19 mouse cellular contexts compared by ENCODE assay signal in the genomic region with DNA sequence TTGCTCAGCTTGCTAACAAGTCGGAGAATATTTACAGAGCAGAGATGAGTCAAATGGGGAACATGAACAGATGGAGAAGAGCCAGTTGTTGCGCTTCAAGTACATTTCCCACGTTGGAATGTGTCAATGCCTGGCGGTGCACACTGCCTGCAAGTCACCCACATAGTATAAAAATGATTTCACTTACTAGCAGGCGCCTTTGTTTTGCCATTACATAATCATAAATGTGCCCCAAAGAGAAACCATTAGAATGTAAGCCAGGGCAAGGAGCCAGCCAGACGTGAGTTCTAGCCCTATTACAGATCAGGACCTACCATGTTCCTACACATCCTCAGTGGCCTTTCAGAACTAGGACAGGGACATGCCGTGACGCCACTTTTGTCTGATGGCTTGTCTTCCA. TPM values are rescaled to one million over a fixed set of nuclear protein-coding genes. Genes with fewer than 3 reads are reported as not detected.
DNase-seq lines count a peak whose midpoint lies in the region; ATAC-seq lines count a peak whose summit lies in the region.
"Had no signal": no experiment of that assay in that cellular context is flagged by ENCODE, and none has a peak within 500 bp of the region (broad histone marks: within the 10 kb centered on the region; RNA-seq: fewer than 3 reads in every experiment).

No protein-coding gene starts in this region.

- ATAC-seq in liver, embryonic 12.5 days = no peak
- ATAC-seq in midbrain, embryonic 14.5 days (ENCODE audit: low FRiP score, low TSS enrichment) = no peak
- ATAC-seq: hindbrain, embryonic 16.5 days had no signal

- peak; percentile 74 for DNase-seq in layer of hippocampus, adult 11-12 months (ENCODE audit: low spot score)
- no peak for DNase-seq in layer of hippocampus, postnatal 25 days (ENCODE audit: extremely low spot score in 1 of 2, low spot score in 1 of 2)
- peak; percentile 80 for DNase-seq in right cerebral cortex, adult 2 months (ENCODE audit: low spot score in 2 of 2)
- DNase-seq in right cerebral cortex, postnatal 14 days = no peak
- DNase-seq in layer of hippocampus, postnatal 36 days = peak; percentile 55 to 62
- no peak for DNase-seq in gastrocnemius, adult 18-20 months (ENCODE audit: low spot score)
- DNase-seq in midbrain, embryonic 14.5 days = no peak
- DNase-seq: B cell, adult 2 months; cerebellum, adult 18-20 months; gastrocnemius, postnatal 14 days; kidney, adult 2 months; kidney, postnatal 36 days; lung, embryonic 14.5 days had no signal

- no peaks in the 10 kb centered on the region for H3K4me1 ChIP-seq in liver, embryonic 12.5 days
- peaks cover 7% of the 10 kb centered on the region for H3K4me1 ChIP-seq in midbrain, embryonic 14.5 days (ENCODE audit: control insufficient read depth, insufficient read depth, low read length)
- H3K4me1 ChIP-seq: embryonic facial prominence, embryonic 15.5 days; limb, embryonic 15.5 days had no signal

- H3K9ac ChIP-seq in liver, embryonic 12.5 days = no peak overlapping the region
- no peak overlapping the region for H3K9ac ChIP-seq in midbrain, embryonic 14.5 days (replicated peaks; ENCODE audit: low read length)
- H3K9ac ChIP-seq: embryonic facial prominence, embryonic 15.5 days; limb, embryonic 15.5 days; lung, embryonic 14.5 days; neural tube, embryonic 13.5 days had no signal

- H3K4me3 ChIP-seq in liver, embryonic 12.5 days = no peak overlapping the region
- H3K4me3 ChIP-seq in midbrain, embryonic 14.5 days (replicated peaks; ENCODE audit: low read depth, low read length) = no peak overlapping the region
- H3K4me3 ChIP-seq: embryonic facial prominence, embryonic 15.5 days; heart, embryonic 10.5 days; limb, embryonic 15.5 days; neural tube, embryonic 13.5 days had no signal

- no peaks in the 10 kb centered on the region for H3K9me3 ChIP-seq in liver, embryonic 12.5 days (replicated peaks)
- no peaks in the 10 kb centered on the region for H3K9me3 ChIP-seq in midbrain, embryonic 14.5 days (ENCODE audit: control insufficient read depth, low read length)
- H3K9me3 ChIP-seq: embryonic facial prominence, embryonic 15.5 days; heart, embryonic 10.5 days; limb, embryonic 15.5 days; neural tube, embryonic 13.5 days had no signal

- H3K27me3 ChIP-seq in liver, embryonic 12.5 days (replicated peaks) = no peaks in the 10 kb centered on the region
- no peaks in the 10 kb centered on the region for H3K27me3 ChIP-seq in midbrain, embryonic 14.5 days (ENCODE audit: control insufficient read depth, insufficient read depth, low read length)
- H3K27me3 ChIP-seq: embryonic facial prominence, embryonic 15.5 days; limb, embryonic 15.5 days; neural tube, embryonic 13.5 days had no signal

- H3K36me3 ChIP-seq in liver, embryonic 12.5 days = no peaks in the 10 kb centered on the region
- H3K36me3 ChIP-seq in midbrain, embryonic 14.5 days (ENCODE audit: control insufficient read depth, insufficient read depth, low read length) = no peaks in the 10 kb centered on the region
- H3K36me3 ChIP-seq: embryonic facial prominence, embryonic 15.5 days; heart, embryonic 10.5 days; limb, embryonic 15.5 days; neural tube, embryonic 13.5 days had no signal

- H3K4me2 ChIP-seq in liver, embryonic 12.5 days = no peak overlapping the region
- H3K4me2 ChIP-seq in midbrain, embryonic 14.5 days (ENCODE audit: low read length) = no peak overlapping the region
- H3K4me2 ChIP-seq: embryonic facial prominence, embryonic 15.5 days; limb, embryonic 15.5 days; lung, embryonic 14.5 days; neural tube, embryonic 13.5 days had no signal

- 68% methylated on average over 8 of the region's 8 CpGs for WGBS in liver, embryonic 12.5 days (ENCODE audit: insufficient replicate concordance)
- WGBS in midbrain, embryonic 14.5 days = 91% methylated on average over 8 of the region's 8 CpGs

- no peak overlapping the region for H3K27ac ChIP-seq in liver, embryonic 12.5 days
- H3K27ac ChIP-seq in midbrain, embryonic 14.5 days (replicated peaks; ENCODE audit: low read depth, low read length) = no peak overlapping the region
- H3K27ac ChIP-seq: embryonic facial prominence, embryonic 15.5 days; heart, embryonic 10.5 days; limb, embryonic 15.5 days; neural tube, embryonic 13.5 days had no signal

RNA-seq across cellular contexts. Expression of a gene that starts 15.6 kb away (rescaled TPM):
- total RNA-seq in layer of hippocampus, postnatal 25 days (2021) = 10 to 100 TPM; 53.0 to 65.4 TPM
- total RNA-seq in layer of hippocampus, postnatal 36 days (2021) = 10 to 100 TPM; 58.8 to 66.3 TPM
- 2.0 and 2.5 TPM in 2 replicates for polyA plus RNA-seq in liver, embryonic 12.5 days (2016; fragmentation: Nextera tagmentation; extraction: Ambion mirVana)
- 1 to 10 TPM; 3.7 to 8.0 TPM for total RNA-seq in gastrocnemius, adult 18-20 months (2021)
- 17.6 and 19.5 TPM in 2 replicates for polyA plus RNA-seq in midbrain, embryonic 14.5 days (2014; fragmentation: Nextera tagmentation; extraction: Ambion mirVana)

Comparison
In these comparisons a context has a peak if more than half of its experiments do, and no peak if none do; other contexts are left out.
1. DNase-seq: peak in layer of hippocampus, adult 11-12 months (single experiment), right cerebral cortex, adult 2 months (2 of 2) and layer of hippocampus, postnatal 36 days (2 of 2); none in layer of hippocampus, postnatal 25 days (0 of 2), right cerebral cortex, postnatal 14 days (single experiment), gastrocnemius, adult 18-20 months (single experiment) and midbrain, embryonic 14.5 days (single experiment).
2. RNA of a gene that starts 15.6 kb away (total RNA-seq): 58.8 to 66.3 TPM in layer of hippocampus, postnatal 36 days and 53.0 to 65.4 TPM in layer of hippocampus, postnatal 25 days; 3.7 to 8.0 TPM in gastrocnemius, adult 18-20 months; every median in the first group is over 4 times any median in the second.